Mouse (Mus musculus) forebrain, embryonic 14.5 days (tissue): Measurements from ENCODE around the gene Fus. TPM values are rescaled to one million over a fixed set of nuclear protein-coding genes. Genes with fewer than 3 reads are reported as not detected.
A peak's percentile ranks its signal among the peaks of the same experiment; 100 is the strongest.

ENCODE experiments used
- ATAC-seq: fragments of 200-750 bp; cut with Nextera tagmentation; 2 replicates; pipeline ENCODE4 v1.8.0; 2017; ENCODE audit warnings: mild to moderate bottlenecking, moderate library complexity
- DNase-seq: peaks from one replicate; pipeline ENCODE4 v3.0.0-alpha.2; 2015; ENCODE audit warnings: low spot score
- H3K27ac ChIP-seq: fragments of 300-500 bp; sonication (generic); 2 replicates; pipeline ENCODE4 v1.5.1; 2014; ENCODE audit warnings: low read depth, mild to moderate bottlenecking, control low read depth, low read length, moderate library complexity
- H3K27me3 ChIP-seq: fragments of 300-500 bp; sonication (generic); replicated peaks from 2 replicates; pipeline ENCODE4 v1.6.1; 2014; ENCODE audit warnings: low read length, control low read depth, mixed read lengths; ENCODE audit not compliant: control insufficient read depth, insufficient read depth
- H3K36me3 ChIP-seq: fragments of 300-500 bp; sonication (generic); 2 replicates; pipeline ENCODE4 v1.6.1; 2014; ENCODE audit warnings: low read length, control low read depth; ENCODE audit not compliant: control insufficient read depth, insufficient read depth
- H3K4me1 ChIP-seq: fragments of 300-500 bp; sonication (generic); 2 replicates; pipeline ENCODE4 v1.6.1; 2014; ENCODE audit warnings: antibody characterized with exemption, low read length, control low read depth; ENCODE audit not compliant: control insufficient read depth, insufficient read depth
- H3K4me2 ChIP-seq: fragments of 300-500 bp; sonication (generic); 2 replicates; pipeline ENCODE4 v1.6.1; 2014; ENCODE audit warnings: mild to moderate bottlenecking, control low read depth, low read length
- H3K4me3 ChIP-seq: fragments of 300-500 bp; sonication (generic); 2 replicates; pipeline ENCODE4 v1.5.1; 2014; ENCODE audit warnings: low read depth, low read length, control low read depth
- H3K9ac ChIP-seq: fragments of 300-500 bp; sonication (generic); 2 replicates; pipeline ENCODE4 v1.6.1; 2014; ENCODE audit warnings: mild to moderate bottlenecking, low read length, control low read depth, moderate library complexity
- H3K9me3 ChIP-seq: fragments of 300-500 bp; sonication (generic); replicated peaks from 2 replicates; pipeline ENCODE4 v1.6.1; 2016; ENCODE audit warnings: low read length, control low read depth, mixed read lengths; ENCODE audit not compliant: control insufficient read depth
- WGBS: fragments of 180-500 bp; shearing (Covaris S2); extraction: QIAGEN DNeasy Blood & Tissue Kit; methylation state at CpG from one replicate; pipeline ENCODE4 v1.1.7; 2014; 5-methylcytosine and 5-hydroxymethylcytosine counted together
- polyA plus RNA-seq: library from polyadenylated mRNA; unstranded; fragments of >200 nt; fragmentation: Nextera tagmentation; extraction: Ambion mirVana; gene quantifications from 2 replicates; pipeline ENCODE4 v1.2.1, GENCODE M21; 2014

The Fus gene
- 55.9 and 60.1 TPM in 2 replicates for polyA plus RNA-seq

DNA sequence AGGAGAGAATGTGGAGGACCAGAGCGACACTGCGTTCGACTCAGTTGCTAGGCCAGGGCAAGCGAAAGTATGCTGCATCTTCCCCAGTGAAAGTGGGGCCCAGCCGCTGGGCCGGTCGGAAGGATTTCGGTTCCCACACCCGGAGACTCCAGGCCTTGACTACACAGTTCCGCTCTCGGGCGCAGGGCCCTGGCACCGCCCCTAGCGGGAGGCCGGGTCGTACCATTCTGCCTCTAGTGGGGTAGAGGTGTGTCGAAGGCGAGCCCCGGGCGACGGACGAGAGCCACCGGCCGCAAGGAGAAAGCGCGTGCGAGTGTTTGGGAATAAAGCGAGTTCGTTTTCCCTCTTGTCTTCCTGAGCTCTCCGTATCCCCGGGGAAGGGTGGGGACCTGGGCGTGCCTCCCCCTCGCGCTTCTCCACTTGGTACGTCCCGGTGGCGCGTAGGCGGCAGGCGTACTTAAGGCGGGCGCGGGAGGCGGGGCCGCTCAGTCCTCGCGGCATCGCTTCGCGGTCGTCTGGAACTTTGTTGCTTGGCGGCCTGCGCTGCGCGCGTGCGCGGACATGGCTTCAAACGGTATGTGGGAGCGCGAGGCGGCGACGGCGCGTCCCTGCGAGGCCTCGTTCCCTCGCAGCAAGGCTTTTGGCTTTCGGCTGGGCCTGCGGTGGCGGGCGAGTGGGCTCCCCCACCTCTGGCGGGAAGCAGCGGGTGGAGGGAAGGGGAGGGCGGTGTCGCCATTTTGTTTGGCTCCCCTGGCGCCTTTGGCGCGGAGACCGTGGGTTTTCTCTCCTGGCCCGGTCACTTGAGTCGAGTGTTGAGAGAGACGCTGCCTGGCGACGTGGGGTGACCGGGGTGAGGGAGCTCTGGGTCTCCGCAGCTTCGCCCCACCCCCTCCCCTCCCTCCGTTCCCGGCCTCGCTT lies at the start of gene Fus:
Gene Fus, plus strand, starts transcription at position 454 of the 918 bp plus-strand sequence.
- peak within 1 kb of the TSS; percentile 89 for H3K9ac ChIP-seq
- H3K4me2 ChIP-seq = peak within 1 kb of the TSS; percentile 93
- ATAC-seq = peak; percentile 94
- peaks cover 30% of the 10 kb centered on the region for H3K36me3 ChIP-seq
- H3K9me3 ChIP-seq = no peaks in the 10 kb centered on the region
- peak within 1 kb of the TSS; percentile 90 for H3K27ac ChIP-seq
- H3K4me1 ChIP-seq = peaks cover 18% of the 10 kb centered on the region
- peak within 1 kb of the TSS; percentile 72 for H3K4me3 ChIP-seq
- DNase-seq = peak; percentile 95
- under 1% methylated on average over 90 of the region's 92 CpGs for WGBS
- H3K27me3 ChIP-seq = no peaks in the 10 kb centered on the region

DNA sequence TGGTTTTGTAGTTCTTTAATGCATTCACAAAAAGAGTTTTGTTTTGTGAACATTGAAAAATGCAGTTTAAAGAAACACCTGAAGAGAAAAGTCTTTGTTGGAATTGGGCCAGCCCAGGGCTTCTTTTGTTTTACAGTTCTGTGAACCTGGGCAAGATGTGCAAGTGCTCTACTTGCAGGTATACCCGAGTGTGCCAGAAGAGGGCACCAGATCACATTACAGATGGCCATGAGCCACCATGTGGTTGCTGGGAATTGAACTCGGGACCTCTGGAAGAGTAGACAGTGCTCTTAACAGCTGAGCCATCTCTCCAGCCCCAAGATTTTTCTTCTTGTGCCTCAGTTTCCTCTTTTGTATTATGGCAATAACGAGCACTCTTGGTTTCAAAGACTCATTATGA lies 49.1 kb upstream of the Fus start:
- WGBS = 57% methylated on average over 3 of the region's 3 CpGs
- H3K9ac ChIP-seq = no peak overlapping the region
- DNase-seq (peak; percentile 29), ATAC-seq (no peak)
- peaks cover under 1% of the 10 kb centered on the region; the same call in 1 of the 2 replicates for H3K4me1 ChIP-seq
- no peak overlapping the region for H3K4me3 ChIP-seq
- no peak overlapping the region for H3K27ac ChIP-seq
- H3K4me2 ChIP-seq = no peak overlapping the region
- H3K27me3 ChIP-seq = no peaks in the 10 kb centered on the region
- peaks cover 58% of the 10 kb centered on the region for H3K36me3 ChIP-seq
- H3K9me3 ChIP-seq = no peaks in the 10 kb centered on the region

DNA sequence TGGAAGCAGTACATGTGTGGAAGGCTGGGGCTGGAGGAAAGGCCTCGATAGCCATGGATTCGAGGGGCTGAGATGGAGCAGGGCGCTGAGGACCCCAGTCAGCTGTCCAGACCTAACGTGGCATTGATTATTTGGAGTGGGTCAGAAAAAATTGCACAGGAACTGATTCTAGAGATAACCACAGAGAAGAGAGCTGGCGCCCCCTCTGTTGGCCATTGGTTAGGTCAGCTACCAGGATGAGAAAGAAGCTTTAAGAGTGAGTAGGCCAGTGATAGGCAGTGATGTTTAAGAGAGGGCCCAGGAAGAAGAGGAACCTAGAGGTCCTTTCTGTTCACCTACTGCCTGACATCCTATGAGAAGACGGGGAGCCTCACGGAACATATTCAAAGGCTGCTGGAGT lies 48.0 kb upstream of the Fus start:
- no peaks in the 10 kb centered on the region for H3K4me1 ChIP-seq
- no peaks in the 10 kb centered on the region for H3K9me3 ChIP-seq
- no peaks in the 10 kb centered on the region for H3K27me3 ChIP-seq
- H3K4me2 ChIP-seq = no peak overlapping the region
- ATAC-seq (no peak), DNase-seq (no peak)
- H3K27ac ChIP-seq = no peak overlapping the region
- WGBS = 77% methylated on average over 7 of the region's 7 CpGs
- no peak overlapping the region for H3K4me3 ChIP-seq
- peaks cover 68% of the 10 kb centered on the region for H3K36me3 ChIP-seq
- no peak overlapping the region for H3K9ac ChIP-seq

DNA sequence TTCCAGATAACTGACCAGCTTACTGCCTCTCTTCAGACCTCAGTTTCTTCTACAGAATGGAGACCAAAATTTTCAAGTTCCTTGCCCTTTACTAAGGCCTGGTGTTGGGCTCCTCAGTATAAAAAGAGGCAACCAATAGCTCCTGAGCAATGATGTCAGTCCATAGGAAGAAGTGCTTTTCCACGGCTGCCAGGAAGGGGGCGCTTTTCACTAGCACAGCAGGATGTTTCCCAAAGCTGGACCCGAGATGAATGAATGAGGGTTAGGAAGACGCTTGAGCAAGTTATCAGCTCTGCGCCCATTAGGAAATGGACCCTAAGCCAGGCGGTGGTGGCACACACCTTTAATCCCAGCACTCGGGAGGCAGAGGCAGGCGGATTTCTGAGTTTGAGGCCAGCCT lies 45.7 kb upstream of the Fus start:
- WGBS = 61% methylated on average over 8 of the region's 8 CpGs
- H3K9me3 ChIP-seq = no peaks in the 10 kb centered on the region
- no peaks in the 10 kb centered on the region for H3K27me3 ChIP-seq
- H3K36me3 ChIP-seq = peaks cover 74% of the 10 kb centered on the region
- no peak overlapping the region for H3K27ac ChIP-seq
- no peak for DNase-seq
- H3K4me1 ChIP-seq = no peaks in the 10 kb centered on the region
- no peak overlapping the region for H3K9ac ChIP-seq
- H3K4me3 ChIP-seq = no peak overlapping the region
- no peak for ATAC-seq
- no peak overlapping the region for H3K4me2 ChIP-seq

DNA sequence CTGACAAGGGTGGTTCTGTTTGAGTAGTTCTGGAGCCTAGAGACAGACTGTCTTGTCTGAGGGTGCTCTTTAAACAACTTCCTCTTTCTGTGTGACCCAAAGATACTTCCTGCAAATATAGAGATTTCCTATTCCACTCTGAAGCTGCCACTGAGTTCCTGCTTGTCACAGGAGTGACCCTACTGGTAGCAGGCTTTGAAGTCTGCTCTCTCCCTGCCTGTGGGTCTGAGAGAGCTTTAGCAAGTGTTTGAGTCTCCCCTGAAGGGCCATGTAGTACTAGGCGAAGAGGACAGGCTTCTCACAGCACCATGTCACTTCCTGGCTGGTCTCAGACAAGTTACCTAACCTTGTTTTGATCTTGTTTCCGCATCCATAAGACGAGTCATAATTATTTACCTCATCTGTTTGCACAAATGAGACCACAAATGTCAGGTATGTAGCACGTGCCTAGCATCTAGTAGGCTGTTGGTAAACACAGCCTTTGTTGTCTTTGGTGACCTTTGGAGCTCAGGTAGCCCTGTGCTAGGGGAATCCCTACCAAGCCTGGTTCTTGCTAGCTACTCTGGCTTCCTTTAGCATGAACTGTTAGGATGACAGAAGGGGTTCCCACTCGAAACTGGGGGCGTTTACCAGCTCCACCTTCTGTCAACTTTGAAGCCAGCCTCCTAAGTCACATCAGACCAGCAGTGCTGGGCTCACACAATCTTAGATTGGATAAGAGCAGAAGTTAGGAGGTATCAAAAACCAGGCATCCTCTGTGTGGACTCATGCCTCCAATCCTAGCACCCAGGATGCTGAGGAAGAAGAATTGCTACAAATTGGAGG lies 44.6 kb upstream of the Fus start:
- Histone ChIP-seq H3K9me3 (no peaks in the 10 kb centered on the region), H3K9ac (no peak overlapping the region), H3K27me3 (no peaks in the 10 kb centered on the region), H3K4me3 (no peak overlapping the region), H3K4me1 (no peaks in the 10 kb centered on the region), H3K27ac (no peak overlapping the region), H3K36me3 (peaks cover 67% of the 10 kb centered on the region), H3K4me2 (no peak overlapping the region)
- ATAC-seq = no peak
- no peak for DNase-seq
- WGBS = 85% methylated on average over 6 of the region's 6 CpGs

DNA sequence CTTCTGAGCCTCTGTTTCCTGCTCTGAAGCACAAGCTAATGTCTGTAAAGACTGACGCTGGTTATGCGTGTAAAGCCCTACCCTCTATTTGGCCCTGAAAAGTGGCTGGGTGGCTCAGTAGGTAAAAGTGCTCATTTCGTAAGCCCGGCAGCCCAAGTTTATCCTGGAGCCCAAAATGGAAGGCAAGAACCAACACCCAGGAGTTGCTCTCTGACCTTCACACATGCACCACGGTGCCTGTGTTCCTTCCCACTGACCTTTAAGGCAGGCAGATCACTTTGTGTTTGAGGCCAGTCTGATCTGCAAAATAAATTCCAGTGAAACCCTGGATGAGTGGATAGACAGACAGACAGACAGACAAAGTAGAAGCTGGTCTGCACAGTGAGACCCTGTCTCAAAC lies 43.5 kb upstream of the Fus start:
- no peaks in the 10 kb centered on the region for H3K9me3 ChIP-seq
- ATAC-seq (no peak), DNase-seq (no peak)
- no peak overlapping the region for H3K9ac ChIP-seq
- 91% methylated on average over 5 of the region's 5 CpGs for WGBS
- no peaks in the 10 kb centered on the region for H3K4me1 ChIP-seq
- H3K36me3 ChIP-seq = peaks cover 58% of the 10 kb centered on the region
- H3K4me3 ChIP-seq = no peak overlapping the region
- H3K27me3 ChIP-seq = no peaks in the 10 kb centered on the region
- no peak overlapping the region for H3K27ac ChIP-seq
- H3K4me2 ChIP-seq = no peak overlapping the region

DNA sequence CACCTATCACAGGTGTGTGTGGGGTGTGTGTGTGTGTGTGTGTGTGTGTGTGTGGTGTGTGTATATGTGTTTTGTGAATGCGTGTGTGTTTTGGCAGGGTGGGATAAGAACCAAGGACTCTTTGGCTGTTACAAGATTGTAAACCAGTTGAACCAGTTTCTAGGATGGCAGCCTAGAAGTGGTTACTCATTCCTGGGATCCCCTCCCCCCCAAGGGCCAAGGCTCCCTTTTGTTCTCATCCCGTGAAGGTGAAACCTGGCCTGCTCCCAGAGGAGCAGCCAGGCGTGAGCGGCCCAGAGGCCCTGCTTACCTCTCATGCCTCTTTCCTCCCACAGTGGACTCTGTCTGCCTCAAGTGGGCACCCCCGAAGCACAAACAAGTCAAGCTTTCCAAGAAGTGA lies 42.0 kb upstream of the Fus start:
- Histone ChIP-seq H3K4me1 (no peaks in the 10 kb centered on the region), H3K36me3 (peaks cover 54% of the 10 kb centered on the region), H3K27me3 (no peaks in the 10 kb centered on the region; the same call in 1 of the 2 replicates), H3K27ac (no peak overlapping the region), H3K9ac (no peak overlapping the region), H3K4me3 (no peak overlapping the region), H3K9me3 (no peaks in the 10 kb centered on the region), H3K4me2 (no peak overlapping the region)
- no peak for DNase-seq
- WGBS = 51% methylated on average over 5 of the region's 5 CpGs
- no peak for ATAC-seq

DNA sequence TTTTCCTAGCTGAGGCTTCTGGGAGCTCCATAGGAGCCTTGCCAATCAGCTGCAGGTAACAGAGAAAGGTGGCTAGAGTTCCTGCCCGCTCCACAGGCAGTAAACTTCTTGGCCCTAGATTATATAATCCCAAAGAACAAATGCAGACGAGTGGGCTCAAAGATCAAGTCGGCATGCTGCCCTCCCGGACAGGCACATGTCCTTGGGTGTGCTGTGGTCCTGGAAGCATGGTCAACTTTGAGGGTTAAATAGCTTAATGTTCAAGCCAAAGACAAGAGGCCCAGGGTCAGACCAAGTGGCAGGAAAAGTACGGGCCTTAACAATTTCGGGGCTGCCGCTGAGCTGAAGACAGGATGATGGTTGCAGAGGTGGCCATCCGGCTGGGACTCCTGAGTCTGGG lies 41.2 kb upstream of the Fus start:
- H3K4me1 ChIP-seq = no peaks in the 10 kb centered on the region
- peaks cover 46% of the 10 kb centered on the region for H3K36me3 ChIP-seq
- no peak for ATAC-seq
- no peak overlapping the region for H3K9ac ChIP-seq
- H3K4me2 ChIP-seq = no peak overlapping the region
- no peak overlapping the region for H3K4me3 ChIP-seq
- no peak overlapping the region for H3K27ac ChIP-seq
- no peak for DNase-seq
- H3K27me3 ChIP-seq = no peaks in the 10 kb centered on the region; the same call in 1 of the 2 replicates
- no peaks in the 10 kb centered on the region for H3K9me3 ChIP-seq
- 89% methylated on average over 8 of the region's 8 CpGs for WGBS
